Mouse (Mus musculus) layer of hippocampus, adult 8-10 months (tissue): ENCODE measurements around the gene Pgam1. TPM values are rescaled to one million over a fixed set of nuclear protein-coding genes. Genes with fewer than 3 reads are reported as not detected.
"Not testable (repeated sequence)": the region's sequence is repeated elsewhere in the genome, so short reads cannot be mapped to it uniquely, and the experiment has no call there.

ENCODE experiments used
- DNase-seq, 2 experiments: peaks; one replicate each; pipeline ENCODE4 v3.0.0; 2022; ENCODE audit warnings: low spot score in 2 of 2
- total RNA-seq, 4 experiments: library from RNA; stranded (reverse); gene quantifications; 2 replicates each; pipeline ENCODE4 v1.2.4; 2022

The Pgam1 gene
- total RNA-seq: 100 to 1,000 TPM; 520 to 573 (median 534) TPM

DNA sequence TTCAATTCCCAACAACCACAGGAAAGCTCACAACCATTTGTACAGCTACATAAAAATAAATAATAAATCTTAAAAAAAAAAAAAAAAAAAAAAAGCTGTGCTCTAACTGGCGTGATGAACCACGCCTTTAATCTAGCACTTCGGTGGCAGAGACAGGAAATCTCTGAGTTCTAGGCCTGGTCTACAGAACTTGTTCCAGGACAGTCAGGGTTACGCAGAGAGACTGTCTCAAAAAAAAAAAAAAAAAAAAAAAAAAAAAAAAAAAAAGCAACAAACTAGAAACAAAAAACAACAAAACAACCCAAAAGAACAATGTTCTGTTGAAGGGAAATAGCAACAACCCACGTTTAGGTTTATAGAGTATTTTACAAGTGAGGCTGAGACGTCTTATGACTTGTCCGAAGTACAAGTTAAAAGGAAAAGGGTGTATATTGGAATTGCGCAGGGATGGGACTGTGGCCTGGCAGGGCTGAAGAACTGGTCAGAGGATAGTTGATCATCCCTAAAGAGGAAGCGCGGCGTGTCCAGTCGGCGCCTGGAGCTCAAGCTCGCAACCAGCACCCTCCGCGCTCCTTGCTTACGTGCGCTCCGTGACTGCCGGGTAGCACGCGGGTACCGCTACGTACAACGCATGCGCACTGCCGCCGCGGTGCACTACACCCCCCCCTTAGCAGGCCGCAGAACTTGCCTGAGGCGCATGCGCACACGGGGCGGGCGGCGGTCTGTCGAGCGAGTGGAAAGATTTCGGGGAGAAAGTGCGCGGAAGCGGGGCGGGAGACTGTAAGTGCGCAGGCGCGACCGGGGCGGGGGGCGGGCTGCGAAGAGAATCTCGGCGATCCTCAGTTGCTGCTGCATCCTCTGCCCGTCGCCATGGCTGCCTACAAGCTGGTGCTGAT, at the start of gene Pgam1:
Gene Pgam1, plus strand, starts transcription at position 746 of the 896 bp plus-strand sequence.
- peak; percentile 91 to 95 for DNase-seq

DNA sequence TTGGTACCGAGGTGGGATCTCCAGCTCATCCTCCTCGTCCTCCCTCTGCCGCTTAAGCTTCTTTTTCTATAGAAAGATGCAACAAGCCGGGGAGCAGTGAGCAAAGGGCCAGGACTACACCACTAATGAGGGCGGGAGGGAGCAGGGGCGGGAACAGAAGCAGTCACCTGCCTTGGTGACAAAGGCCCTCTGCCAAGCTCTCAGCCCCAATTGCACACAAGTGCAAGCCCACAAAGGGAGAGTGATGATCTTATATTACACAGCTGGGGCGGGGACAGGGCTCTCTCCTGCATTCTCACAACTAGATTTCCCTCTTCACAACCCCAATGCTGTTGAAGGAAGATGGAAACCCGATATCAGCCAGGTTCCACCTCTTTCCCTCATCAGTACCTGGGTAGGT, 45.0 kb upstream of the Pgam1 start:
- no peak for DNase-seq

GRCm38 (mm10) chr19:41869296-41869695, 42.4 kb upstream of the Pgam1 start:
- peak in 1 of 2 experiments; percentile 29 for DNase-seq

DNA sequence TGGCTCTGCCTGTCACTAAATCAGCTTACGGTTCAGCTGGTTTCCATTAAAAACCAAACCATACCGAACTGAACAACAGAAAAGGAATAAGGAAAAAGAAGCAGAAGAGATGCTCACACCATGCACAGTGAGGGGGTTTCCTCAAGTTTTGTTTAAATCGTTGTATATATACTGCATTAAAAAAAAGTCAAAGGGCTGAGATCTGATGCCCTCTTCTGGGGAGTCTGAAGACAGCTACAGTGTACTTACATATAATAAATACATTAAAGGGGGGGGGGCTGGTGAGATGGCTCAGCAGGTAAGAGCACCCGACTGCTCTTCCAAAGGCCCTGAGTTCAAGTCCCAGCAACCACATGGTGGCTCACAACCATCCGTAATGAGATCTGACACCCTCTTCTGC, 41.8 kb upstream of the Pgam1 start:
- not testable (repeated sequence) for DNase-seq

DNA sequence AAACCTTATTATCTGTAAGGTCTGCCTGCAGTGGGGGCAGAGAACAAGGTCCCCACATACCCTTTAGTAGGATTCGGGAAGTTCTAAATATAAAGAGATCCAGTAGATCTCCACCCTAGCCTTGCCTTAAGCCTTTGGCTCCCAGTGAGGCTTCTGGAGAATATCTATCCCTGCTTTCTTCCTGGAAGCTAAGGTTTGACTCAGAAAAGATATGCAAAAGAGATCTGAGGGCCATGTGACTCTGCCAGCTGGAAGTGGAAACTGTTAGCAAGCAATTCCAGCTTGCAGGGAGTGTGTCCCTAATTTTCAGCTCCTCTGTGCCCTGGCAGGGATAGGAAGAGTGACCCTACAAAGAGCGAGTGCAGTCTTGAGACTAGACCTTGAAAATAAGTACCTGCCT, 39.4 kb upstream of the Pgam1 start:
- DNase-seq: no peak

- DNase-seq: no peak
Measured at GRCm38 (mm10) chr19:41874356-41874755, 37.4 kb upstream of the Pgam1 start.

GRCm38 (mm10) chr19:41881842-41882241, 29.9 kb upstream of the Pgam1 start:
- DNase-seq: no peak

DNA sequence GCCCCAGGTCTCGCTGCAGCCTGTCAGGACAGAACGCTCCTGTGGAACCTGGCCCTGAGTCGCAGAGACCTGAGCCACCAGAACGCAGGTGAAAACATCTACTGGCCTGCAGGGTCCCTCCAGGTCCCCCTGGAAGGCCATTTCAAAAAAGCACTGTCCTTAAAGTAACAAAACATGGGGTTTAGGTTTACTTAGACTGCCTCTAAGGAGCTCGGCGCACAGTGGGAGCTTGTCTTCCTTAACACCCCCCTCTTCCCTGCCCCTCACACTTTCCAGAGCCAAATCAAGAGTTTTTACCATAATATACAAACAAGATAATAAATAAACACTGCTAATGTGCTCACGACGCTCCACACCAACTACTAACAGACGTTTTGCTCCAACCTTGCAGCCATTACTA, 27.8 kb upstream of the Pgam1 start:
- no peak for DNase-seq

GRCm38 (mm10) chr19:41888191-41888590, 23.5 kb upstream of the Pgam1 start:
- no peak for DNase-seq

DNA sequence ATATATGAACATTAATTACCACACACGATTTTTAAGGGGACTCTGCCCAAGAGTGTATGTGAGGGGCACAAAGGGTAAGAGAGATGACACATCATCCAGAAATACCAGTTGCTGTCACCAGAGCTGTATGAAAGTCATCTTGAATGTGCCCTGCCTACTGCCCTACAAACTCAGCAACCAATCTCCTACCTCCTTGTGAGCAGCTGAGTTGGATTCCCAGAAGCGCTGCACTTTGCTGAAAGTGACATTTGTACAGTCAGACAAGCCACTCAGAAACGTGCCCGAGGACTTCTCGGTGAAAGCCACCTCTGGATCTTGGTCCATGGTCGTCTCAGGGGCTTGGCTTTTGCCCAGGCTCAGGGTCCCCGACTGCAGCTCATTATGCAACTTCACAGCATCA, 16.8 kb upstream of the Pgam1 start:
- DNase-seq: no peak

GRCm38 (mm10) chr19:41895460-41896318, 16.0 kb upstream of the Pgam1 start, which contains the start of gene Rrp12:
Gene Rrp12, minus strand, starts transcription at chr19:41896173.
- DNase-seq: peak; percentile 81 to 89

DNA sequence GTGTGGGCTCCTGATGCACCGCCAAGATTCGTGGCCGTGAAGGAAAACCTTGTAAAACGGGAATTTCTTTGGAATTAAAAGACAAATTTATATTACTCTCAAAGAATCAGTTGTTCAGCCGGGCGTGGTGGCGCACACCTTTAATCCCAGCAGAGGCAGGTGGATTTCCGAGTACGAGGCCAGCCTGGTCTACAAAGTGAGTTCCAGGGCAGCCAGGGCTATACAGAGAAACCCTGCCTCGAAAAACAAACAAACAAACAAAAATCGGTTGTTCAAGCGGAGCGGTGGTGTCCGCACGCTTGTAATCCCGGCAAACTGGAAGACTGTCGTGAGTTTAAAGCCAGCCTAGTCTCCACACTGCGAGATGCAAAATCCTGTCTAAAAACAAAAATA, 15.4 kb upstream of the Pgam1 start:
- DNase-seq: no peak

DNA sequence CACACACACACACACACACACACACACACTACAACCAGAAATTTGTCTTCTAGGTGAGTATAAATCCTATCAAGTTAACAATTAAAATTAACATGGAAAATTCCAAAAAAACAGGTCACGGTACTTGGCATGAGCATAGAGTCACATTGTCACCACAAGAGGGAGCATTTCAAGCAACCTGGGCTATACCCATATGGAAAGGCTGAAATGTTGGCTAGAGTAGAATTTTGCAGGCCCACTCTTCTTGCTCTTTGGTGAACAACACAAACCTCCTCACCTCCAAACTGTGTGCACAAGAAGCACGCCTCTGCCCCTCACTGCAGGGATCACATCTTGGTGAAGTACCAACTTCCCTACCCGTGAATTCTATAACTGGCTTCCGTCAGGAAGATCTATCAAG, 12.9 kb upstream of the Pgam1 start:
- DNase-seq: no peak

DNA sequence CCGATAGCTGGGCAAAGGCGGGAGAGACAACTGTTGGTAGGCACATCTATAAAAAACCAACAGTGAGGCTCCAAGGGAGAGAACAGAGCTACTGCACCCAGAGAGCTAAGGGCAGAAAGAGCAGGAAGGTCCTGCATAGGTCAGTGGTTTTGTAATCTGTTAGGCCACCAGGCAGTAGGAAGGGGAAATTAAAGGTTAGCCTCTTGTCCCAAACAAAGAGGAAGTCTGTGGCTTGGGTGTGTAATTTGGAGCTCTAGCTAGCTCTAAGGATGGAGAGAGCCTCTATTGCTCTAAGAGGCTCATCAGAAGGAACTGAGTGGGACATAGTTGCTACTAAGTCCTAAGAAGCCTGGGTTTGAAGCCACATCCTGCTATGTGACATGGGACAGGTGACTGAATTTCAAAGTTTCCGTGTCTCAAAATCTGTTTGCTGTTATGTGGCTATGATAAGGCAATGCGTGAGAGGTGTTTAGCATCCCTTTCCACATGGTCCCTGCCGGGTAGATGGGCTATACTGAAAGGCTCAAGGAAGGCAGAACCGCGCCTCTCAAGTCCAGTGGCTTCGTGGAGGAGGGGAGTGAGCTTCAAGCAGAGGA, 11.1 kb upstream of the Pgam1 start:
- DNase-seq: no peak

DNA sequence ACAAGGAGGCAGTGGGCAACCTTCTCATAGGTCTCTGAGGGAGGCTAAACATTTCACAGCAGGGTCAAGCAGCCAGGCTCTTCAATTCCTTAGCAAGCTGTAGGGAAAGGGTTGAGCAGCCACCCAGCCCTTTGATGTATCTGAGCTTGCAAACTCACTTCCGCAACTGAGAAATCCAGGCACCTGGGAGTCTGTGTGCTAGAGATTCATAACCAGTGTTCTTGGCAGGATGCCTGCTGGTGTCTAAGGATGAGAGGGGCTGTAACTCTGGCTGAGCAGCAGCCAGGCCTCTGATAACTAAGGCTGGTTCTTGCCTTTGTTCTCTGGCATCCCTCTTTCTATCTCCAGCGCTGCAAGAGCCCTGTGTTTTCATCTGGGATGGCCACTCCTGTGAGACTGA, 10.0 kb upstream of the Pgam1 start:
- no peak for DNase-seq

DNA sequence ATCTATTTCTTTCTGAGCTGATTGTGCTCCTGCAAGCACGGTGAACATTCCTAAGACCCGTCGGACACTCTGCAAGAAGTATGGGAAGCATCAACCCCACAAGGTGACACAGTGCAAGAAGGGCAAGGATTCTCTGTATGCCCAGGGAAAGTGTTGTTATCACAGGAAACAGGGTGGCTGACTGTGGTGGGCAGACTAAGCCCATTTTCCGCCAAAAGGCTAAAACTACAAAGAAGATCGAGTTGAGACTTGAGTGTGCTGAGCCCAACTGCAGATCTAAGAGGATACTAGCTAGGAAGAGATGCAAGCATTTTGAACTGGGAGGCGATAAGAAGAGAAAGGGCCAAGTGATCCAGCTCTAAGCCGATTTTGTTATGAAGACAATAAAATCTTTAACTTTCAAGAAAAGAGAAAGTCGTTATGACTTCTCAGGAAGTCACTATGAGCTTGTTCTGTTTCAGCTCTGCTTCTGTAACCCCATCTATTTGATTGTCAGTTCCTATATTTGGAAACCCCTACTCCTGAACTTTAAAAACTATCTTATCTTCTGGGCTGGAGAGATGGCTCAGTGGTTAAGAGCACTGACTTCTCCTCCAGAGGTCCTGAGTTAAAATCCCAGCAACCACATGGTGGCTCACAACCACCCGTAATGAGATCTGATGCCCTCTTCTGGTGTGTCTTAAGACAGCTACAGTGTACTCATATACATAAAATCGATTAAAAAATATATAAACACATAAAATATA, 8.7 kb upstream of the Pgam1 start:
- DNase-seq: no peak

GRCm38 (mm10) chr19:41905246-41905645, 6.5 kb upstream of the Pgam1 start:
- DNase-seq: no peak

DNA sequence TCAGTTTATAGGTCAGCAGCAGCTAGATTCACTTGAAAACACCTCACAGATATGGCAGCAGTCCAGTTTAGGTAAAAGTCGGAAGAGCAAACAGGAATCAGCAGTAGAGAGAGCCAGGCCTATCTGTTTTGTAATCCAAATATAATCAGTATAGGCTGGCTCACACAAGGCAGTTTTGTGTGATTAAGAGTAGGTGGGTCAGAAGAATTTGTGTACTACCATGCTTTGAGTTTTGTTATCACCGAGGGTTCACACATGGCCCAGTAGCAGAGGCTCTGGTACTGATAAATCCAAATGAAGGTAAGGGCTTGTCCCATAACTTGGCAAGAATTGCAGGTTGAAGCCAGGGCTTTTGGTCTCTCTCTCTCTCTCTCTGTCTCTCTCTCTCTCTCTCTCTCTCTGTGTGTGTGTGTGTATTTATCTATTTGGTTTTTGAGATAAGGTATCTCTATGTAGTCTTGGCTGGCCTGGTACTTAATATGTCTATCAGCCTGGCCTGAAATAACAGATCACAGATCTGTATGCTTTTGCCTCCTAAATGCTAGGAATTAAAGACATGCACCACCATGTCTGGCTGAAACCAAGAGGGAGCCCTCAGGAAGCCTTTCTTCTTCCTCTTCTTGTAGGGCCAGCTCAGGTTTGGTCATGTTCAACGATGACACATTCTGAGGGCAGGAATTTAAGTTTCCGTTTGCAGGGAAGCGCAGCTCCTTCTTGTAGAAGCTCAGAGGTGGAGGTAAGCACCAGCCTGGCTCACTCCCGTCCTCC, 5.2 kb upstream of the Pgam1 start:
- no peak for DNase-seq

GRCm38 (mm10) chr19:41907079-41907760, 4.5 kb upstream of the Pgam1 start:
- DNase-seq: no peak

GRCm38 (mm10) chr19:41908736-41909135, 3.0 kb upstream of the Pgam1 start:
- no peak for DNase-seq
